Mouse (Mus musculus): ENCODE data around the gene Nrp1.

Gene Nrp1

GRCm38 (mm10) chr8:128471186-128471585 lies 112.8 kb downstream of the Nrp1 start:
- DNase-seq: no peak

DNA sequence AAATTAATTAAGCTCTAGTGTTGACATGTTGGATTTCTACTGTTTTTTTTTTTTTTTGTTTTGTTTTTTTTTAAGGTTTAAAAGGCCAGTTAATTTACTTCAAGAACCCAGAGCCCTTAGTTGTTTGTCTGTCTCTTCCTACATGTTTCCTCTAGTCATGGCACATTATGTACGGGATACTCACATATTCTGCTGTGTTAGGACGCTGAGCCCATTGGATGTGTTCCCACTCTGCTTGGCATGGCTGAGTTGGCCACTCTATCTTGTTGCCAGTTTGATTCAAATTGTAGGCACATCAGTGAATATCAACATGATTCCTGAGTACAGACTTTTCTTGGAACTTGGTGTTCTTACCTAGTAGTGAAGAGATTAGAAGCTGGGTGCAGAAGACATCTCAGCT lies 114.5 kb downstream of the Nrp1 start:
- DNase-seq: peak; percentile 40 to 59

GRCm38 (mm10) chr8:128473456-128474239 lies 115.2 kb downstream of the Nrp1 start:
- no peak for DNase-seq

GRCm38 (mm10) chr8:128474614-128475013 lies 116.2 kb downstream of the Nrp1 start:
- DNase-seq: no peak

GRCm38 (mm10) chr8:128476206-128476605 lies 117.8 kb downstream of the Nrp1 start:
- DNase-seq: peak; percentile 33 to 38

DNA sequence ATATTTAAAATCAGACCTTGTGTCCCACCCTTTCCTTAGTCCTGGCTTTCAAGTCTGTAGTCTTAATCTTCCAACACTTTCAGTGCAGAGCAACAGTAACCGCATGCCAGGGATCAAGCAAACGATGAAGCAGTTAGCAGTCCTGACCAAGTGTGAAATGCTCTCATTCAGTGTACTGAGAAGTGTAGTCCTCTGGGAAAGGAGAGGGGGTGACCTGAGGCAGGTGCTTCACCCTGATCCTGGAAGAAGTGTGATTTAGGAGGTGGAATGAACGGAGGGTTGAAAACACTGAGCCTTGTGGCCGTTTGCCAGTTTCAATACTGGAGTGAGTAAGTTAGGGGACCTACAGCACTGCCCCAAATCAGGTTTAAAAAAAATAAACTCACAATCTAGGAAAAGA lies 119.6 kb downstream of the Nrp1 start:
- DNase-seq: no peak

DNA sequence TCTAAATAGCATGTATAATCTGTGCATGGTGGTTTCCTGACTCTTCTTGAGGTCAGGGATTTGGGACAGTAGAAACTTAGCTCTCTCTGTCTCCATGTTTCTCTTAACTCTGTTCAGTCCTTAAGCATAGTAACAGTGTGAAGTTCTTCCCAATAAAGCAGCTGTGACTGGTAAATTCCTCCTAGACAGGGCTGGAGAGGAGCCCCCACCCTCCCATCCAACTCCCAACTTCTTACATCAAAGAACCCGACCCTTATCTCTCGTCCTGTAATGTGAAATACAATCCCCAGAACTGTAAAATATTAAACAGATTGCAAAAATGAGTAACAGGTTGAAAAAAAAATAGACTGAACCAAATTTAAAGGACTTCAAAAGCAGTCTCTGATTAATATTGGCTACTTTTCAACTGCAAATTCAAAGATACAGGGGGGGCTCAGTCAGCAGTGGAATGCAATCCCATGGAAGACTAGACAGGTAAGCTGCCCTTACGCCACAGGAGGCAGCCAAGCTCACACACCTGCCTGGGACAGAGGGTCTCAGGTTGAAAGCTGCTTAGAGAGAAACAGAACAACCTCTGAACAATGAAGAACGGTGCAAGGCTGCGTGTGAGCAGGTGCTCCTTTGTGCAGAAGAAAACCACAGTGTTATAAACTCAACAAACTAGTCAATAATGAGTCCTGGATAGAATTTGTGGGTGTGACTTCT lies 121.1 kb downstream of the Nrp1 start:
- no peak for DNase-seq

GRCm38 (mm10) chr8:128480896-128481665 lies 122.7 kb downstream of the Nrp1 start:
- DNase-seq: no peak

- DNase-seq: no peak
Observed at GRCm38 (mm10) chr8:128483344-128483743, 124.9 kb downstream of the Nrp1 start.

DNA sequence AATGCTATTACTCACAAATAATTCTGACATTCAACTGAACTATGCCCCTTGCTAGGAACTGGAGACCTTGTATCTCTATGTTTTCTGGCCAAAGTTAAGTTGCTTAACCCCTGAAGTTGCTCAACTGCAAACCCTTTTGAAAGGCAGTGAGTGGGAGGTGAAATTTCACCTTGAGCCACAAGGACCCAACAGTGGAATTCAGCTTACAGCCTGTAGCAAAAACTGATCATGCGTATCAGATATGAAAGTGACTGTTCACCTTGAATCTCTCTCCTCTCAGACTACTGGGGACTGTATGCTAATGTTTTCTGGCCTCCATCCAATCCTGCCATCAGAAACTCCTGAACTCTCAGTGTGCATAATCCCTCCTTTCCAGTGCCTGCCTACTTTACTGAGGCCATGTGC lies 126.3 kb downstream of the Nrp1 start:
- DNase-seq: no peak

DNA sequence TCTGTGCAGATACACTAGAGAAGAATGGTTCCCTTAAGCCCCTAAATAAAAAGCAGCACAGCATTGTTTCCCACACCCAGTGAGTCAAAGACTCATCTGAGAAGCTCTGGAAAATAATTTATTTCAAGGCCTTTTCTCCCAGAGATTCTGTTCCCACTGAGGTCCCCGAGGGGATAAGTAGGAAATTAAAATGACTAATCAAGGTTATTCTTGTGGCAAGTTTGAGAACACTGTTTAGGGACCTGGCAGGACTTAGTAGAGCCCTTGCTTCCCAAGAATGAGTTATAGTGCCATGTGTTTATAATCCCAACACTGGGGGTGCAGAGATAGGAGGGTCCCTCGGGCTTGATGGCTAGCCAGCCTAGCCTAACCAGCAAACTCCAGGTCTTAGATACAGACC lies 127.6 kb downstream of the Nrp1 start:
- DNase-seq: no peak

DNA sequence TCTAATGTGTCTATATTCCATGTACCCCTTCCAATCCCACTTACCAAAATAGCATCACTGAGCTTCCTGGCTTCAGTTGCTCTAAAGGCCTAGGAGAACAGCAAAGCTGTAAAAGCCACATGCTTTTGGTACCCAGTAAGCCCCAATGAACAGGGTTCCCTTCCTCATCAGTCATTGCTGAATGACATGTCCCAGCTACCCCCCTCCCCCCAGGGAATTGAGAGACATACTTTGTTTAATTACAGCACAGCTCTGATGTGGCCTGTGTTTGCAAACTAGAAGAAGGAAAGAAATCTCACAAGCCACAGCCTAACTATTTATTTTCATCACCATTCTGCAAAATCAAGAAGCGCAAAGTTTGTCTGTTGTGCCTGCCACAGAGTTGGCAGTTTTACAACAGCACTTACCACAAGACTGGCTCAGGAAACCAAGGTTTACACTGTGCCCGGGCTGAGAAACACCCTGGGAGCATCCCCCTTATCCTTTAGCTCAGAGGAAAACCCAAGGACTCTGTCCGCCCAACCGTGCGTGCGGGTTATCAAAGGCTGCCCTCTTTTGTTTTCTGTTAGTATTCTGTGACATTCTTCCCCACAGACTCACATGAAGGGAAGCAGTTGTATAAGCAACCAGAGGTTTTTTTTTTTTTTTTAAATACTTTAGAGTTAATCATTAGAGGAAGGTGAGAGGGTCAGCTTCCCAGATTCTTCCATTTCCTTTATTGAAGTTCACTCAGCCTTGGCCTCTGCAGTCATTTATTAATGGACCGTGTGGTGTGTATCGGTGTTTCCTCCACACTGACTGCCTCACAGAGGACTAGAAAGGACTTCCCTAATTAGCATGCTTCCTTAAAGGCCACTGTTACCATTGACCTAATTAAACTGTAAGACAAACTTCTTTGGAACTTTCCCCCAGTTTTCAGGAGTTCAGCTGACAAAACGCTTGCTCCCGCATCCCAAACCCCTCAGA lies 129.8 kb downstream of the Nrp1 start:
- DNase-seq: no peak

DNA sequence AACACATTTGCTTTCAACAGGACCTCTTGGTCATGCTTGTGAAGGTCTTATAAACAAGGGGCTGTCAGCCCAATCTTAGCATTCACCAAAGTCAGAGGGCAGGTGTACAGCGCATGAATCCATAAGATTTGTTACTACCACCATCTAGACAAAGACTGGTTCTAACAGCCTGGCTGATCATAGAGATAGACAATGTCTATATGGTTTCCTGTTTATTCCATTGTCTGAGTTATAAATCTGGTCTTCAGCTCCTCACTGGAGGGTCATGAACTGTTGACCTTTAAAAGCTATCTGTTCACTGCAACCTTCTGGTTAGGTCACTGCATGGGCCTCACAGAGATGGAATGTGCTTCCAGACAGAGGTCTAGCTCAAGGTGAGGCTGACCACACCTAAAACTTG lies 130.9 kb downstream of the Nrp1 start:
- DNase-seq: no peak

DNA sequence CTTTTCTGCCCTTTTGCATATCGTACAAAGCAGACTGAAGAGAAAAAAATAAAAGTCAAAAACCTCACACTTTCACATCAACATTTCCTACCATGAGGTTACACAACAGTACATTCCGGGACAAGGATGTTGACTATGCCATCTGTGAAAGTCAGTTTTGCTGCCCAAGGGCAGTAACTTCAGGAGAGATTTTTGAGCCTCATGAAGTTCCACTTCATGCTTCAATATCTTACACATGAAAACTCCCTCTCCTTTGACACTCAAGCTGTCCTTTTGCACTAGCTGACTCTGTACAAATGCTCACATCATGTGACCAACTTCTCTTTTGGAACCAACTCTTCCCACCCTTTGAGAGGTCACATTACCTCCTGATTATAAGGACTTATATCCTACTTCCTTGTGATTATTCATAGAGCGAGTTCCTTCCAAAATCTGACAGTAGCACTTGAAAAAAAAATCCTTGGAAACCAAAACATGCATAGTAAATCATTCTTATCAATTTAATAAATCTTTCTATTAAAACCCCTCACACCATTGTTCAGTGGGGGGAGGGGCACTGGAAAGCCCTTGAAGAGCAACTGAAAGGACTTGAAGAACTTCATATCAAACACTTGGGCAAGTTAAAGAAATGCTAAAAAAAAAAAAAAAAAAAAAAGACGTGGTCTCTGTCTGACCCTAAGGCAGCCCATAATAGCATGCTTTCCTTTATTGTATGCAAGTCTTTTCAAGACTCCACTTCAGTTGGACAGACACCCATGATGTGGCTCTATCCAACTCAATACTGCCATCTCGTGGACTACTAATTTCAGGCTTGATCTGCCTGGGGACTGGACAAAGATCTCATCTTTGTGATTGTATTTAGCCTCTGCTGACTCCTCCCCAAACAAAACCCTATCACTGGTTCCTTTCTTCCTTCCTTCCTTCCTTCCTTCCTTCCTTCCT lies 133.0 kb downstream of the Nrp1 start:
- DNase-seq: peak; percentile 72 to 74

DNA sequence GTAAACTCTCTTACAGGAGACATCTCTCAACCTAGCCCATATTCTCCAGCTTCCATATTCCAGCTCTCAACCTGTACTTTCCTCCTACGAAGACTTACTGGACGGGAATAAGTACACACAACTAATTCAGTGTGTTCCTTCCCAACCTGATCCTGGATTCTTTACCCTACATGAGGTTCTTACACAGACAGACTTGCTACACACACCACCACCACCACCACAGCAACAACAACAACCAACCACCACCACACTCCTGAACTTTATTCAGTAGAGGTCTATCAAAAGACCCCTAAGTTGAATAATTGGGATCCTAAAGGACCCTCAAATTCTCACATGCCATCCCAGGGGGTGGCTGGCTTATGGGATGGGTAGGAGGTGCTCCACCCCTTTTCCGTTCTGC lies 135.4 kb downstream of the Nrp1 start:
- no peak for DNase-seq

DNA sequence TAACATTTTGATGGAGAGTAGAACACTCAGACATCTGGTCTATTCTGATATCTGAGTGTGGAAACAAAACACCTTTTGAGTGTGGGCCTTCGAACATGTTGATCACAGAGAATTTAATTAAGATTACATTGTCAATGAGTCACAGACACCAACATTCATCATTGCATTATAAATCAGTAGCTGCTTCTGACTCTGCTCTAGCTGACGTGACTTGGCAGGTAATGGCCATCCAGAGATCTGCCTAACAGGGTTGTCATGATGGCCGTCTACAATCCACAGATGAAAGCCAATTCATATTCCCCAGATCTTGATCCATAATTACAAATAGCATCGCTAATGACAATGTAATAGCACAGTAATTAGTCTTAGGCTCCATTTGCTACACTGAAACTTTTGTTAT lies 140.4 kb downstream of the Nrp1 start:
- no peak for DNase-seq

DNA sequence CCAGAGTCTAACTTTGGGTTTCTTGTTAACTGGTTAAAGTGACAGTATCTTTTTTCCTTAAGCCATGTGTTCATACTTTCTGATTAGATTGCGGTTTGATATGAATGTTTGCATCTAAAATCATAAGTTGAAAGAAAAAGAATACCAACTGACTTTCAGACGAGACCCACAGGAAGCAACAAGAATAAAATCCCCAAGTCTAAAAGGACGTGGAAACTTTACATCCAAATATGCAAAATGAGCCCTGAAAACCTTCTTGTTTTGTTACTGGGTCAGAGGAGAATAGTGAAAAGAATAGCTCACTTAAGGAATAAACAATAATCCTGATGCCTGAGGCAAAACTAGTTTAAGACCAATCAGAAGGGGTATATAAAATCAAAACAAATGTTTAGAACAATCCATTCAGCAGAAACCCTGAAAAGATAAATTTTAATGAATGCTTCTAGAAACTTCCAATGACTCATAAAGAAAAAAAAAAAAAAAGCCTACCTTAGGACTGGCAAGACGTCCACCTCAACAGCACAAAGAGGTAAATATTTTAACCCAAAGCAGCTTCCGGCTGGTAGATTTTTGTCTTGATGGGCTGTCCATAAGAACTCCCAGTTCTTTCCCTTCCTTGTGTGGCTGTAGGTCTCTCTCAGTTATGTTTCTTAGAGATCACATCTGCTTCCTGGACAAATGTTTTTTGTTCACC lies 145.9 kb downstream of the Nrp1 start:
- no peak for DNase-seq

DNA sequence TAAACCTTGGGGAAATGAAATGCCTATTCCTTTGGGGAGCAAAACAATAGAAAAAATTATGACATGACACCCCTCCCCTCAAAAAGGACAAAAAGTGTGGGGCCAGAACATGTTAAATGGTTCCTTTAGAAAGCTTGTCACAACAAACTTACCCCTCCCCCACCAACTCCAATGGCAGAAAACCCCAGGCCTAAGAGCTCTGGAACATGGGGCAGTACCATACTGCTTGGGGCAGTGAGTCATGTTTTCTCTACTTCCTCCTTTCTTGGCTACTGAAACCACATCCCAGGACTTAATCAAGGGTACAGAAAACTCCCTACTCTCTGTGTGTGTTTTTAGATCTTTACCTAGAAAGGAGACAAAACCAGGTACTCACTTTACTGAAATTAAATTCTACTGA lies 147.5 kb downstream of the Nrp1 start:
- no peak for DNase-seq

DNA sequence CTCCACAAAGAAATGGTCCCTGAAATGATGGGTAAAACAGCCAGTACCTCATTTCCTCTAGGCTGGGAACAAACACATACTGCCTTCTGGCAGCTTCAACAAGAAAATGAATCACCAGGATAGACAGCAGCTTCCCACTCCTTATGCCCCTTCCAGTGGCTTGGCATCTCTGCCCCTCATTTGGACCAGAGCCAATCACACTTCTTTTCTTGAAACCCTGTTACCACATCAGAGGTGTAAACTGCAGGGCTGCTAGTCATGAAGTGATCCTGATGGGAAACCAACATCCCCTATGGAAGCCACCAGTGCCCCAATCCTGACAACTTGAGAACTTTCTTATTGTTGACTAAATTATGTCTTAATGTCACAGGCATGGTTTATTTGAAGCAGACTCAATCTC lies 150.3 kb downstream of the Nrp1 start:
- peak; percentile 22 to 33 for DNase-seq

- DNase-seq: no peak
Observed at GRCm38 (mm10) chr8:128511021-128511420, 152.6 kb downstream of the Nrp1 start.

DNA sequence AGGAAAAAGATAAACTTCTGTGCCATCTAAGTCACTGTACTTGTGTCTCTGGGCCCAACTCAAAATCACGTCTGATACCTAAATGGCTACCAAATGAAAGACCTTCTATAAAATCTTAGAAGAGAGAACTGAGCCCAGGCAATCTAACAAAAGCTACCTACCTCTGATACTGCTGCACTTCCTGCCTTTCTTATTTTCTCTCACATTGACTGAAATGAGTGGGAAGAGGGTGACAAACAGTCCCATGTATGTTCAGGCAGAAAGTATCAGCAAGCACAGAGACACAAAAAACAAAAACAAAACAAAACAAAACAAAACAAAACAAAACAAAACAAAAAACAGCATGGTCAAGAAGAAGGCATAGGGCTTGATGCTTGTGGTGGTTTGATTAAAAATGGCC lies 153.3 kb downstream of the Nrp1 start:
- DNase-seq: no peak

Measured in cerebellum, postnatal 14 days (tissue).